Mouse (Mus musculus) heart, embryonic 16.5 days (tissue): ENCODE results near the gene Sparc. TPM values are rescaled to one million over a fixed set of nuclear protein-coding genes. Genes with fewer than 3 reads are reported as not detected.
"Not testable (repeated sequence)": the region's sequence is repeated elsewhere in the genome, so short reads cannot be mapped to it uniquely, and the experiment has no call there.

Source experiments
- ATAC-seq: fragments of 200-750 bp; cut with Nextera tagmentation; replicated peaks from 2 replicates; pipeline ENCODE4 v1.8.0; 2017; ENCODE audit warnings: moderate number of reproducible peaks; ENCODE audit not compliant: insufficient read depth, low FRiP score; ENCODE audit errors: extremely low read depth
- H3K27ac ChIP-seq: fragments of 300-500 bp; sonication (generic); 2 replicates; pipeline ENCODE4 v1.5.1; 2014; ENCODE audit warnings: mild to moderate bottlenecking, low read length, control low read depth, moderate library complexity
- H3K27me3 ChIP-seq: fragments of 300-500 bp; sonication (generic); 2 replicates; pipeline ENCODE4 v1.6.1; 2014; ENCODE audit warnings: low read length, mixed read lengths; ENCODE audit not compliant: control insufficient read depth, insufficient read depth
- H3K36me3 ChIP-seq: fragments of 300-500 bp; sonication (generic); 2 replicates; pipeline ENCODE4 v1.6.1; 2014; ENCODE audit not compliant: control insufficient read depth, insufficient read depth
- H3K4me1 ChIP-seq: fragments of 300-500 bp; sonication (generic); 2 replicates; pipeline ENCODE4 v1.6.1; 2014; ENCODE audit warnings: low read length, mixed read lengths; ENCODE audit not compliant: control insufficient read depth, insufficient read depth
- H3K4me2 ChIP-seq: fragments of 300-500 bp; sonication (generic); 2 replicates; pipeline ENCODE4 v1.6.1; 2014; ENCODE audit warnings: low read depth, mild to moderate bottlenecking, control low read depth, low read length
- H3K4me3 ChIP-seq: fragments of 300-500 bp; sonication (generic); 2 replicates; pipeline ENCODE4 v1.5.1; 2014; ENCODE audit warnings: mild to moderate bottlenecking, control low read depth, low read length
- H3K9ac ChIP-seq: fragments of 300-500 bp; sonication (generic); 2 replicates; pipeline ENCODE4 v1.6.1; 2014; ENCODE audit warnings: low read length, control low read depth
- H3K9me3 ChIP-seq: fragments of 300-500 bp; sonication (generic); replicated peaks from 2 replicates; pipeline ENCODE4 v1.6.1; 2016; ENCODE audit warnings: low read length; ENCODE audit not compliant: control insufficient read depth
- WGBS: fragments of 180-500 bp; shearing (Covaris S2); extraction: QIAGEN DNeasy Blood & Tissue Kit; methylation state at CpG from one replicate; pipeline ENCODE4 v1.1.7; 2014; 5-methylcytosine and 5-hydroxymethylcytosine counted together
- polyA plus RNA-seq: library from polyadenylated mRNA; unstranded; fragments of >200 nt; fragmentation: Nextera tagmentation; extraction: Ambion mirVana; gene quantifications from 2 replicates; pipeline ENCODE4 v1.2.1, GENCODE M21; 2015

Gene Sparc
- polyA plus RNA-seq, 1 experiment from 2014 or later: 1,876 TPM

DNA sequence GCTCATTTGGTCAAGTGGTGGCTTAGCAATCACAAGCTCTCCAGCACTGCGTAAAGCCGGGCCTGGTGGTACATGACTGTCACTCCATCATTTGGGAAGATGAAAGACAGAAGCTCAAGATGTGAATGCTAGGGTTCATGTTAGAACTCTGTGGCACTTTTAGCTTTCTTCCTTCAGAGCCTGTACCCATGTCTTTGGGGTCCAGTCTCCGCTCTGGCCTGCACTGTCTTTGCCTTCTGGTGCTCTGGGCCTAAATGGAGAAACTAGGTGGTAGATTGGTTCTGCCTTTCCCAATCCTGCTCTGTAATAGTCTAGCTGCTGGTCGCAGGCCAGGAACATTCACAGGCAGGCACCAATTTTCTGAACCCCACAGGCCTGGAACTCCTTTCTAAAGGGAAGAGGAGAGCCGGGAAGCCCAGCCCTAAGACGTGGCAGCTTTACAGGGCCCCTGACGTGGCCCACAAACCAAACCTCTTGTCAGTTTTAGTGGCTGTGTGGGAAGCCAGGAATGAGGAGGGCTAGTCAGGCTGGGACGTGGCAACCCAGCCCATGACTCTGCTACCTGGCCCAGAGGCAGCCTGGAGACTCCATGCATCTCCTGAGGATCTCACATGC lies 1.9 kb upstream of the Sparc start:
- peaks cover 39% of the 10 kb centered on the region for H3K4me1 ChIP-seq
- no peak overlapping the region for H3K4me2 ChIP-seq
- H3K36me3 ChIP-seq: no peaks in the 10 kb centered on the region
- no peak overlapping the region for H3K27ac ChIP-seq
- no peak overlapping the region for H3K9ac ChIP-seq
- H3K27me3 ChIP-seq: no peaks in the 10 kb centered on the region
- H3K4me3 ChIP-seq: no peak overlapping the region
- no peaks in the 10 kb centered on the region for H3K9me3 ChIP-seq
- no peak for ATAC-seq
- 73% methylated on average over 8 of the region's 8 CpGs for WGBS

GRCm38 (mm10) chr11:55423756-55424155 lies 773 bp upstream of the Sparc start:
- no peak overlapping the region for H3K4me2 ChIP-seq
- no peaks in the 10 kb centered on the region for H3K27me3 ChIP-seq
- no peaks in the 10 kb centered on the region for H3K36me3 ChIP-seq
- no peaks in the 10 kb centered on the region for H3K9me3 ChIP-seq
- H3K9ac ChIP-seq: no peak overlapping the region
- peaks cover 37% of the 10 kb centered on the region for H3K4me1 ChIP-seq
- 0 out of 2 replicates have a peak, but pooled peaks have one; percentile 15 for ATAC-seq
- WGBS: 14% methylated on average over 4 of the region's 4 CpGs
- no peak overlapping the region for H3K4me3 ChIP-seq
- peak overlapping the region; percentile 67 for H3K27ac ChIP-seq

- ATAC-seq: peak; percentile 84
- WGBS: 7% methylated on average over 9 of the region's 9 CpGs
- Histone ChIP-seq H3K9me3 (no peaks in the 10 kb centered on the region), H3K4me2 (peak overlapping the region; percentile 81), H3K4me1 (peaks cover 49% of the 10 kb centered on the region), H3K9ac (peak overlapping the region; percentile 93), H3K4me3 (peak overlapping the region; percentile 71), H3K36me3 (no peaks in the 10 kb centered on the region), H3K27me3 (no peaks in the 10 kb centered on the region), H3K27ac (peak overlapping the region; percentile 96)
Observed at GRCm38 (mm10) chr11:55419678-55420307, 3.2 kb downstream of the Sparc start.

DNA sequence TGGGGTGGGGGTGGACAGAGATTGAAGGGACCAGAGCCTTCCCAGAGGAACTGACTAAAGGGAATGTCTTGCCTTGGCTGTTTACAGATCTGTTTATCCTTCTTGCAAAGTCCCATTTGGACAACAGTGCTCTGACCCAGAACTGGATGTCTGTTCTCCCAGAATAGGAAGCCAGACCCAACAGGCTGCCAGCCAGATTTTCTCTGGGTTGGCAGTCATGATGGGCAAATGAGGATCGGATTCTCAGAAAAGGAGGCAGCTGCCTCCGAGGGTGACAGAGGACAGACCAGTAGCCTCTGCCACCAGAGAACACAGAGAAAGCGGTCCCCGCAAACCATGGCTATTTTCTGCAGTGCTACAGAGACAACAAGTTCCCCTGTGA lies 3.7 kb downstream of the Sparc start:
- no peaks in the 10 kb centered on the region for H3K36me3 ChIP-seq
- 4% methylated on average over 4 of the region's 4 CpGs for WGBS
- peaks cover 50% of the 10 kb centered on the region for H3K4me1 ChIP-seq
- H3K27me3 ChIP-seq: no peaks in the 10 kb centered on the region
- peak overlapping the region; percentile 81 for H3K4me2 ChIP-seq
- no peaks in the 10 kb centered on the region for H3K9me3 ChIP-seq
- H3K4me3 ChIP-seq: peak overlapping the region; percentile 71
- H3K9ac ChIP-seq: peak overlapping the region; percentile 93
- H3K27ac ChIP-seq: peak overlapping the region; percentile 96
- 0 out of 2 replicates have a peak, but pooled peaks have one; percentile 0 for ATAC-seq

GRCm38 (mm10) chr11:55418704-55419061 lies 4.3 kb downstream of the Sparc start:
- Histone ChIP-seq H3K27me3 (no peaks in the 10 kb centered on the region), H3K27ac (peak overlapping the region; percentile 96), H3K4me3 (peak overlapping the region; percentile 71), H3K36me3 (no peaks in the 10 kb centered on the region), H3K9ac (peak overlapping the region; percentile 93), H3K9me3 (no peaks in the 10 kb centered on the region), H3K4me2 (peak overlapping the region; percentile 81), H3K4me1 (peaks cover 50% of the 10 kb centered on the region)
- WGBS: 5% methylated on average over 3 of the region's 3 CpGs
- no peak for ATAC-seq

GRCm38 (mm10) chr11:55417898-55418703 lies 4.9 kb downstream of the Sparc start:
- H3K9me3 ChIP-seq: no peaks in the 10 kb centered on the region
- H3K36me3 ChIP-seq: 0 out of 2 replicates have a peak, but pooled peaks cover 4% of the 10 kb centered on the region
- H3K9ac ChIP-seq: peak overlapping the region; percentile 93
- WGBS: under 1% methylated on average over 23 of the region's 24 CpGs
- H3K4me1 ChIP-seq: peaks cover 48% of the 10 kb centered on the region
- peak overlapping the region; percentile 81 for H3K4me2 ChIP-seq
- H3K27me3 ChIP-seq: no peaks in the 10 kb centered on the region
- H3K27ac ChIP-seq: peak overlapping the region; percentile 96
- peak overlapping the region; percentile 71 for H3K4me3 ChIP-seq
- ATAC-seq: peak; percentile 62

DNA sequence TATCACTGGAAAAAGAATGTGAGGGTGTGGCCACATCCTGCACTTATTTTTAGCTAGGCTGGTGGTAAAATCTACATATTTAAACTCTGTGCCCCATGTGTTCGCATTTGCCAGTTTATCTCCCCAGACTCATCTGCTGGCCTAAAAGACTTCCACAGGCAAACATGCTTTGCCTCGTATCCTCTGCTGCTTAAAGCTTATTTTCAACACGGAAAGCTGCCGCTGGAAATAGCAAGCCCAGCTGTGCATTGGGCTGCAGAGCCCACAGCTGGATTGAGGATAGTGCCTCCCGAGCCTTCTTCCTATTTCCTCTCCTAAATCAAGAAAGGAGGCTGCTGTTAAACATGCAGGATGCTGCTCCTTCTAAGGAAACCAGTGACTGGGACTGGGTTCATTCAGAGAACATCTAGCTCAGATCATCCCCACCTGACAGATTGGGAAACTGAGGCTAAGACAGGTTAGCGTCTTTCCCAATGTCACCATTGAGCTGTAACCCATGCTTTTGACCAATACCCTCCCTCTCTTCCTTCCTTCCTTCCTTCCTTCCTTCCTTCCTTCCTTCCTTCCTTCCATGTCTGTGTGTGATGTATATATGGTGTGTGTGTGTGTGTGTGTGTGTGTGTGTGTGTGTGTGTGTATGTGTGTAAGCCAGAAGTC lies 6.2 kb downstream of the Sparc start:
- H3K27me3 ChIP-seq: no peaks in the 10 kb centered on the region
- ATAC-seq: no peak
- H3K4me1 ChIP-seq: peaks cover 58% of the 10 kb centered on the region
- H3K4me2 ChIP-seq: peak overlapping the region; percentile 81
- WGBS: 34% methylated on average over 6 of the region's 6 CpGs
- no peaks in the 10 kb centered on the region for H3K9me3 ChIP-seq
- H3K36me3 ChIP-seq: 0 out of 2 replicates have a peak, but pooled peaks cover 4% of the 10 kb centered on the region
- H3K9ac ChIP-seq: peak overlapping the region; percentile 62
- H3K27ac ChIP-seq: peak overlapping the region; percentile 96
- peak overlapping the region; percentile 71 for H3K4me3 ChIP-seq

DNA sequence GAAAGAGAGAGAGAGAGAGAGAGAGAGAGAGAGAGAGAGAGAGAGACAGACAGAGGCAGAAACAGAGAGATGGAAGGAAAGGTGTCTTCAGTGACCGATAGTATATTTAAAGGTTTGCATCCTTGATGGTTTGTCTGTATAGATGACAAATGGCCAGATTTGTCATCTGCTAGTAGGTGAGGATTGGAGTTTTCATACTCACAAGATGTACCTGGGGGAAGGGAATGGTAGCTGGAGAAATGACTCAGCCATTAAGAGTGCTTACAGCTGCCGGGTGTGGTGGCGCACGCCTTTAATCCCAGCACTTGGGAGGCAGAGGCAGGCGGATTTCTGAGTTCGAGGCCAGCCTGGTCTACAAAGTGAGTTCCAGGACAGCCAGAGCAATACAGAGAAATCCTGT lies 7.3 kb downstream of the Sparc start:
- not testable (repeated sequence) for ATAC-seq, H3K9me3 ChIP-seq, H3K9ac ChIP-seq, H3K36me3 ChIP-seq, H3K27me3 ChIP-seq
- H3K4me1 ChIP-seq: peaks cover 60% of the 10 kb centered on the region
- 69% methylated on average over 6 of the region's 6 CpGs for WGBS
- peak overlapping the region; percentile 71 for H3K4me3 ChIP-seq
- peak overlapping the region; percentile 81 for H3K4me2 ChIP-seq
- H3K27ac ChIP-seq: peak overlapping the region; percentile 82
